Mouse (Mus musculus) forebrain, postnatal 0 days (tissue): ENCODE data around the gene Barx1. TPM values are rescaled to one million over a fixed set of nuclear protein-coding genes. Genes with fewer than 3 reads are reported as not detected.

Experiments
- ATAC-seq: fragments of 200-750 bp; cut with Nextera tagmentation; 2 replicates; pipeline ENCODE4 v1.8.0; 2017; ENCODE audit warnings: mild to moderate bottlenecking, moderate library complexity
- DNase-seq: peaks from one replicate; pipeline ENCODE4 v3.0.0-alpha.2; 2015
- H3K27ac ChIP-seq: fragments of 300-500 bp; sonication (generic); 2 replicates; pipeline ENCODE4 v1.5.1; 2014; ENCODE audit warnings: low read depth, mild to moderate bottlenecking, antibody characterized with exemption, low read length, moderate library complexity, mixed read lengths
- H3K27me3 ChIP-seq: fragments of 300-500 bp; sonication (generic); 2 replicates; pipeline ENCODE4 v1.6.1; 2014; ENCODE audit warnings: mild to moderate bottlenecking, low read length, mixed read lengths; ENCODE audit not compliant: insufficient read depth
- H3K36me3 ChIP-seq: fragments of 300-500 bp; sonication (generic); 2 replicates; pipeline ENCODE4 v1.6.1; 2014; ENCODE audit warnings: mild to moderate bottlenecking, moderate library complexity; ENCODE audit not compliant: insufficient read depth
- H3K4me1 ChIP-seq: fragments of 300-500 bp; sonication (generic); 2 replicates; pipeline ENCODE4 v1.6.1; 2014; ENCODE audit warnings: antibody characterized with exemption; ENCODE audit not compliant: insufficient read depth
- H3K4me2 ChIP-seq: fragments of 300-500 bp; sonication (generic); 2 replicates; pipeline ENCODE4 v1.6.1; 2014; ENCODE audit warnings: low read depth, mild to moderate bottlenecking, moderate library complexity
- H3K4me3 ChIP-seq: fragments of 300-500 bp; sonication (generic); 2 replicates; pipeline ENCODE4 v1.5.1; 2014; ENCODE audit warnings: low read depth, low read length, mixed read lengths
- H3K9ac ChIP-seq: fragments of 300-500 bp; sonication (generic); 2 replicates; pipeline ENCODE4 v1.6.1; 2014; ENCODE audit warnings: mild to moderate bottlenecking
- H3K9me3 ChIP-seq: fragments of 300-500 bp; sonication (generic); 2 replicates; pipeline ENCODE4 v1.6.1; 2016; ENCODE audit warnings: low read length
- CTCF ChIP-seq: sonication (generic); IDR thresholded peaks from 2 replicates; pipeline ENCODE4 v1.5.1; 2016; ENCODE audit warnings: antibody characterized with exemption, control low read depth, low read depth
- WGBS: fragments of 180-500 bp; shearing (Covaris S2); extraction: QIAGEN DNeasy Blood & Tissue Kit; methylation state at CpG from one replicate; pipeline ENCODE4 v1.1.7; 2014; 5-methylcytosine and 5-hydroxymethylcytosine counted together
- polyA plus RNA-seq: library from polyadenylated mRNA; unstranded; fragments of >200 nt; fragmentation: Nextera tagmentation; extraction: Ambion mirVana; gene quantifications from 2 replicates; pipeline ENCODE4 v1.2.1, GENCODE M21; 2015
- total RNA-seq: library from RNA; depleted of rRNA; stranded (reverse); fragments of >200 nt; gene quantifications from 2 replicates; pipeline ENCODE4 v1.2.3, GENCODE M21; 2014; rRNA removed

The Barx1 gene
- total and polyA plus RNA-seq, 2 experiments from 2014 or later: not detected

- H3K4me1 ChIP-seq: no peaks in the 10 kb centered on the region
- no peaks in the 10 kb centered on the region for H3K27me3 ChIP-seq
- H3K9me3 ChIP-seq: no peaks in the 10 kb centered on the region
- H3K9ac ChIP-seq: no peak overlapping the region
- DNase-seq: no peak
- ATAC-seq: no peak
- H3K4me2 ChIP-seq: no peak overlapping the region
- 51% methylated on average over 2 of the region's 2 CpGs for WGBS
- no peak for TF ChIP-seq CTCF
- H3K36me3 ChIP-seq: no peaks in the 10 kb centered on the region
- no peak overlapping the region for H3K27ac ChIP-seq
- H3K4me3 ChIP-seq: no peak overlapping the region
Observed at GRCm38 (mm10) chr13:48691991-48692390, 29.2 kb downstream of the Barx1 start.

- H3K9ac ChIP-seq: no peak overlapping the region
- DNase-seq (no peak), ATAC-seq (peak; percentile 25; the same call in 1 of the 2 replicates)
- no peaks in the 10 kb centered on the region for H3K27me3 ChIP-seq
- no peak overlapping the region for H3K27ac ChIP-seq
- no peak overlapping the region for H3K4me3 ChIP-seq
- WGBS: 36% methylated on average over 27 of the region's 27 CpGs
- H3K9me3 ChIP-seq: no peaks in the 10 kb centered on the region
- no peak overlapping the region for H3K4me2 ChIP-seq
- no peak for TF ChIP-seq CTCF
- H3K4me1 ChIP-seq: no peaks in the 10 kb centered on the region
- H3K36me3 ChIP-seq: no peaks in the 10 kb centered on the region
Observed at GRCm38 (mm10) chr13:48694090-48695064, 31.6 kb downstream of the Barx1 start.

- H3K4me3 ChIP-seq: peak overlapping the region; percentile 30
- peak overlapping the region; percentile 44 for H3K4me2 ChIP-seq
- H3K9ac ChIP-seq: peak overlapping the region; percentile 44
- 3% methylated on average over 21 of the region's 21 CpGs for WGBS
- ATAC-seq (peak; percentile 84), DNase-seq (peak; percentile 51)
- TF ChIP-seq CTCF: no peak
- H3K4me1 ChIP-seq: no peaks in the 10 kb centered on the region
- H3K36me3 ChIP-seq: no peaks in the 10 kb centered on the region
- H3K27me3 ChIP-seq: no peaks in the 10 kb centered on the region
- H3K9me3 ChIP-seq: no peaks in the 10 kb centered on the region
- no peak overlapping the region for H3K27ac ChIP-seq
Observed at GRCm38 (mm10) chr13:48706385-48706951, 43.7 kb downstream of the Barx1 start.

- no peak overlapping the region for H3K27ac ChIP-seq
- H3K4me2 ChIP-seq: no peak overlapping the region
- TF ChIP-seq CTCF: no peak
- DNase-seq (no peak), ATAC-seq (no peak)
- no peak overlapping the region for H3K4me3 ChIP-seq
- H3K27me3 ChIP-seq: no peaks in the 10 kb centered on the region
- 70% methylated on average over 2 of the region's 2 CpGs for WGBS
- no peak overlapping the region for H3K9ac ChIP-seq
- no peaks in the 10 kb centered on the region for H3K9me3 ChIP-seq
- no peaks in the 10 kb centered on the region for H3K36me3 ChIP-seq
- H3K4me1 ChIP-seq: no peaks in the 10 kb centered on the region
Observed at GRCm38 (mm10) chr13:48712675-48713074, 49.9 kb downstream of the Barx1 start.

- H3K4me3 ChIP-seq: no peak overlapping the region
- no peaks in the 10 kb centered on the region for H3K36me3 ChIP-seq
- H3K9me3 ChIP-seq: no peaks in the 10 kb centered on the region
- H3K27ac ChIP-seq: no peak overlapping the region
- no peak overlapping the region for H3K4me2 ChIP-seq
- WGBS: 68% methylated on average over 4 of the region's 4 CpGs
- H3K27me3 ChIP-seq: no peaks in the 10 kb centered on the region
- H3K9ac ChIP-seq: no peak overlapping the region
- ATAC-seq (no peak), DNase-seq (no peak)
- no peaks in the 10 kb centered on the region for H3K4me1 ChIP-seq
- peak; percentile 49 for TF ChIP-seq CTCF
Observed at GRCm38 (mm10) chr13:48716075-48716474, 53.3 kb downstream of the Barx1 start.

Other genes with a start within 250 kb of the Barx1 start
- gene Zfp169, start 149.5 kb upstream of the Barx1 start, total RNA-seq: 17.0 and 36.6 TPM in 2 replicates
- gene Zfp169, start 149.5 kb upstream of the Barx1 start, polyA plus RNA-seq: 2.7 and 4.0 TPM in 2 replicates
- gene A830005F24Rik, start 149.4 kb upstream of the Barx1 start, total RNA-seq: 0.67 and 0.85 TPM in 2 replicates
- gene A830005F24Rik, start 149.4 kb upstream of the Barx1 start, polyA plus RNA-seq: 0.93 and 2.6 TPM in 2 replicates
- 19.5 and 36.4 TPM in 2 replicates for gene Ptpdc1, start 37.3 kb upstream of the Barx1 start, total RNA-seq
- gene Ptpdc1, start 37.3 kb upstream of the Barx1 start, polyA plus RNA-seq: 8.5 and 12.4 TPM in 2 replicates
- 21.5 and 30.3 TPM in 2 replicates for gene Phf2, start 208.1 kb downstream of the Barx1 start, total RNA-seq
- gene Phf2, start 208.1 kb downstream of the Barx1 start, polyA plus RNA-seq: 3.7 and 4.7 TPM in 2 replicates